Mouse (Mus musculus): ENCODE results near the gene Tlr11.

Tlr11 gene

DNA sequence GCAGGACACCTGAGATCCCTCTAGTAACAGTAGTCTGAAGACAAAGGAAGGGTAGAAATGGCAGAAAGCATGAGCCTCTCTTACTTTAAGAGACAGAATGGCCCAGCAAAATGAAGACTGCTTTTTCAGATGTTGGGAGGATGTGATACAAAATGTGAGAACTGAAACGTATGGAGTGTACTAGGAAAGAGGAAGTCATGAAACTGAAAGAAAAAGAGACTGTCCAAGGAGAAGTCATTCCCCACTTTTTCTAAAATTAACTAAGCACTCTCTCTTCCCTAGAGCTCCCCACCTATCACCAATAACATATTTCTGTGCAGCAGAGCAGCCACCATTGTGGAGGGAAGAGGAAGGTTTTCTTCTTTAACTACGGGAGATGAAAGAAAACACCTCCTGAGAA lies at the start of gene Tlr11:
Gene Tlr11 (plus strand): TSS at position 322 of the 400 bp plus-strand sequence.
- no peak for DNase-seq

DNA sequence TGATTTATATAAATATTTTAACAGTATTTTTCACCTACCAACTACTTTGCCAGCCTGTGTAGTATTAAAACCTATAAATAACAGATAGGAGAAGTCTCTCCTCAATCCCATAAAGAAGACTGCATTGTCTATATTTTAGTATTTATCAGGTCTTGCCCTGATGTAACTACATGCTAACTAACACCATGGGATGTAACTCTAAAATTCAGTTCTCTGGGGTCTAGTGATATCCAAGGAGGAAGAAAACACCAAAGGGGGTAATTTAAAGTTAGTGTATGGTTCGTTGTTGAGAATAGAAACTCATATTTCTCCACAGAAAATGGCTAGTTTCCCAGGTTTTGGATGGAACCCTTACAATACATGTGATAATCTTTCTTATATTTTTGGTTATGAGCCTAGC lies 31.1 kb upstream of the Tlr11 start, which contains the start of gene Olfr734:
Gene Olfr734 (minus strand): TSS at position 101 of the 400 bp plus-strand sequence.
- no peak for DNase-seq

DNA sequence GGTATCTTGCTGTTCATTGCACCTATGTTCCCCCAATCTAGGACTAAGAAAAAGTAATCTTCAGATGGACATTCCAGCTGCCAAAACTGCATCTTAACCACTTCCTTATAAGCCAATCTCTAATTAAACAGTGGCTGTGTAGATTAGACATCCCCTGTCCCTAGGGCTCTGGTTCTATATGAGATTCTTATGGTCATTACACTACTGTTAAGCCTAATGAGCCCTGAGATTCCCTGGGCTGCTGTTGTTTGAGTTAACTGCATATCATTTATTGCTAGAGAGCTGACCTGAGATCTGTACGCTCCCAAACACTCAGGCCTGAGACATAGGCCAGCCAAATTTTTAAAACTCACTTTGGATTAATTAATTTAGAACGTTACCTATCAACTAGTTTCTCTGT lies 8.9 kb upstream of the Tlr11 start, which contains the start of gene Olfr735:
Gene Olfr735 (minus strand): TSS at position 77 of the 400 bp plus-strand sequence.
- DNase-seq = no peak

DNA sequence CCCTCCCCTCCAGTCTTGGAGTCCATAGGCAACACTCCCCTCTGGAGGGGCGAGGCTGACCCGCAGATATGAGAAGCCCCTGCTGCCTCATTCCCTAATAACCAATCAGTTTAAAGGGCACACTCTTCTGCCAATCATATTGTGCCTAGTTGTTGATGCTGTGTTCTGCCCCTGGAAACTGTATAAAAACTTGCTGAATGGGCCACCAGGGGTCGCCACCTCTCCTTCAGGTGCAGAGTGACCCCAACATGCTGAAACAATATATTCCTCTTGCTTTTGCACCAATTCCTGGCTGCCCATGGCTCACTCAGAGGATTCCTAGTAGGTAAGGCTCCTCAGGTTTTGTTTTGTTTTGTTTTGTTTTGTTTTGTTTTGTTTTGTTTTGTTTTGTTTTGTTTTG lies 5.3 kb upstream of the Tlr11 start:
- peak; percentile 21 to 36 for DNase-seq

DNA sequence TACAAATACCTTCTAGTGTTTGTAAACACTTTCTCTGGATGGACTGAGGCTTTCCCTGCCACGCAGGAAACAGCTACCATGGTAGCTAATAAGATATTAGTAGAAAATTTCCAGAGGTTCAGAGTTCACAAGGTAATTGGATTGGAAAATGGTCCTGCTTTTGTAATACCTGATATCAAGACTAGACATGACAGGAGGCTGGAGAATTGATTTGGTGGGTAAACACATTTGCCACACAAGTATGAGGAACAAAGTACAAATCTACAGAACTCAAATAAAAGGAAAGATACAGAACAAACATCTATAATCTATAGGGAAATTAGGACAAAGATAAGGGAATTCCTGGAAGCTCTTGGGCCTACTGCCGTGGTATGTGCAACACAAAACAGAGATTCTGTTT lies 989 bp upstream of the Tlr11 start:
- DNase-seq = no peak

DNA sequence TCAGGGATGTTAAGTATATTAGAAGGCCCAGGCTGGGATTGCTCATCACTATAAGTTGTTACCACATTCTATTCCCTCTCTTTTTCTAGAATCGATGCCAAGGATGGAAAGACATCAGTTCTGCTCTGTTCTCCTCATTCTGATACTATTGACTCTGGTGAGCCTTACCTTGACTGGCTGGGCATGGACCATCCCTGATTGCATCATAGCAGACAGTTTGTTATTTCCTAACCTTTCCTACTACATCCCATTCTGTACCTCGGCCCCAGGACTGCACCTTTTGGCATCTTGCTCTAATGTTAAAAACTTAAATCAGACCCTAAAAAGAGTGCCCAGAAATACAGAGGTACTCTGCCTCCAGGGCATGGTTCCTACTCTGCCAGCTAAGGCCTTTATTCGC lies 2.8 kb downstream of the Tlr11 start:
- DNase-seq = no peak

DNA sequence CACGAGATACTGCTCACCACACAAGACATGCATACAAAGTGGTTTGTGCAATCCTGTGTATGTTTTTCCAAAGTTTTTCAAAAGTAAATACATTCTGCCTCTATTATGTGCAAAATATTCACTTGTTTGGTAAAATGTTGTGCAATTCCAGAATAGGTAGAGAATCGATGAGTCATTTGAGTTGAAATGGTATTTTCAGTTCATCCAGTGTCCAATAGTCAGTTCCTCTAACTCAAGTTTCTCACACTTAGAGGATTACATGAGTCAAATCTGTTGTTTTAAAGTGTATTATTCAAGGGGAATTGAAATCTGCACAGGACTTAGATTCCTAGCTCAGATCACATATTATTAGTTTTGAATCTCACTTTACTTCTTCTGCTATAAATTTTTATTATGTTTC lies 5.8 kb downstream of the Tlr11 start:
- DNase-seq = no peak

DNA sequence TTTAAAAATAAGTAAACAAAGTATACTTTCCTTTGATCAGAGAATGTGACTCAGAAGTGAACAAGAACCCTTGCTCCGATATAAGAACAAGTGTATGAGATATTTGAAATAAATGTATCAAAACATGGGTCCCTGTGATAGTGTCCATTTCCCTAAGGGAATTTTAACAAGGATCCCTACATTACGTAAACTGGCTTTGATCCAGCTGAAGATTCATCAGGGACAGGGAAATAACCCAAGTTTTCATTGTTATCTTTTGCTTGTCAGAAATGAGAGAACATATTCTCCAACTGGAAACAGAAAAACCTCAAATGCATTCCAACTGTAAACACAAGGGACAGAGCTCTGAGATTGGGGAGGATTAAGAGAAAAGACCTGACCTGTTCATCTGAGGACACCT lies 23.1 kb downstream of the Tlr11 start, which contains the start of gene Olfr736:
Gene Olfr736 (plus strand): TSS at position 301 of the 400 bp plus-strand sequence.
- DNase-seq = no peak

DNA sequence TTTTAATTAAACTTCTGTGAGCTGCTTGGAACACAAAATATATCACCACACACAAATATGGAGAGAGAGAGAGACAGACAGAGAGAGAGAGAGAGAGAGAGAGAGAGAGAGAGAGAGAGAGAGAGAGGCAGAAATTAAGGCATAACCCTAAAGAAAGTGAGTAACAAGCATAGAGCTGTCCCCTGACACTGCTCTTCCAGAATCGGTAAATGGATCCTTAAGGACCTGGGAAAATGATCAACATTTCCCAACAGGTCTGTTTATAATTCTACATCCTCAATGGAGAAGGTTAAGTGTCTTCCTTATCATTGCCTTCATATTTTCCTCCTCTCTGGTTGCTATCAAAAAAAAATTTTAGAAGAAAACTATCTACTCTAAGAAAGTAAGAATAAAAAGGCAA lies 49.6 kb downstream of the Tlr11 start, which contains the start of gene Olfr738:
Gene Olfr738 (plus strand): TSS at position 301 of the 400 bp plus-strand sequence.
- no peak for DNase-seq
